Mouse (Mus musculus) liver, embryonic 14.5 days (tissue): ENCODE measurements around the gene Inka2.

Experiments
- CTCF ChIP-seq: IDR thresholded peaks from 2 replicates; pipeline ENCODE4 v1.5.1; 2016; ENCODE audit warnings: antibody characterized with exemption, low read depth, control low read depth
- EP300 ChIP-seq: IDR thresholded peaks from 2 replicates; pipeline ENCODE4 v1.6.1; 2016; ENCODE audit warnings: antibody characterized with exemption, low read depth

- TF ChIP-seq CTCF (no peak), EP300 (no peak)
Observed at GRCm38 (mm10) chr3:105758098-105758497, 53.7 kb downstream of the Inka2 start.
